Mouse (Mus musculus) megakaryocyte progenitor cell, adult 5-6 weeks (primary cell): ENCODE measurements around the gene Mif. TPM values are rescaled to one million over a fixed set of nuclear protein-coding genes. Genes with fewer than 3 reads are reported as not detected.
A peak's percentile ranks its signal among the peaks of the same experiment; 100 is the strongest.
"Not testable (repeated sequence)": the region's sequence is repeated elsewhere in the genome, so short reads cannot be mapped to it uniquely, and the experiment has no call there.

ENCODE experiments used
- ATAC-seq: replicated peaks from 2 replicates; pipeline ENCODE4 v1.8.0; 2016; ENCODE audit warnings: mild to moderate bottlenecking, moderate TSS enrichment, inconsistent platforms; ENCODE audit not compliant: poor library complexity
- total RNA-seq, 2 experiments: library from RNA; stranded (forward) in 1 of 2; stranded (reverse) in 1 of 2; fragments of 157-497, 149-512 nt in 1 of 2; fragments of 200-1000 nt in 1 of 2; gene quantifications; 2 replicates each; pipeline versions ENCODE4 v1.2.3 to v1.2.4; 2015 to 2017

Gene Mif
- 477 and 576 TPM in 2 replicates for total RNA-seq (2015)
- 746 and 790 TPM in 2 replicates for total RNA-seq (2017)

- ATAC-seq: peak; percentile 95
These were observed at the start of gene Mif for GRCm38 (mm10) chr10:75859786-75860470. Gene Mif, minus strand, starts transcription at chr10:75860240.

- no peak for ATAC-seq
These were observed 46.8 kb upstream of the Mif start for GRCm38 (mm10) chr10:75906882-75907281.

GRCm38 (mm10) chr10:75904391-75904790 lies 44.4 kb upstream of the Mif start:
- no peak for ATAC-seq

- ATAC-seq: no peak
These were observed 38.8 kb upstream of the Mif start for GRCm38 (mm10) chr10:75898846-75899245.

GRCm38 (mm10) chr10:75898039-75898564 lies 38.1 kb upstream of the Mif start:
- no peak for ATAC-seq

GRCm38 (mm10) chr10:75897373-75897772 lies 37.3 kb upstream of the Mif start:
- peak; percentile 26; the same call in 1 of the 2 replicates for ATAC-seq

- no peak for ATAC-seq
These were observed 36.2 kb upstream of the Mif start for GRCm38 (mm10) chr10:75896208-75896607.

GRCm38 (mm10) chr10:75895730-75896129 lies 35.7 kb upstream of the Mif start:
- no peak for ATAC-seq

- ATAC-seq: no peak
These were observed 34.6 kb upstream of the Mif start for GRCm38 (mm10) chr10:75894601-75895000.

- ATAC-seq: peak; percentile 98
These were observed 33.2 kb upstream of the Mif start, which contains the start of gene Derl3 for GRCm38 (mm10) chr10:75893089-75893750. Gene Derl3, plus strand, starts transcription at chr10:75893413.

GRCm38 (mm10) chr10:75889406-75890153 lies 29.5 kb upstream of the Mif start:
- ATAC-seq: no peak

GRCm38 (mm10) chr10:75887504-75887903 lies 27.5 kb upstream of the Mif start:
- not testable (repeated sequence) for ATAC-seq

GRCm38 (mm10) chr10:75884742-75885141 lies 24.7 kb upstream of the Mif start:
- ATAC-seq: no peak

- peak; percentile 87 for ATAC-seq
These were observed 23.2 kb upstream of the Mif start for GRCm38 (mm10) chr10:75883232-75883552.

GRCm38 (mm10) chr10:75882433-75883231 lies 22.6 kb upstream of the Mif start:
- no peak for ATAC-seq

- ATAC-seq: no peak
These were observed 21.8 kb upstream of the Mif start for GRCm38 (mm10) chr10:75881578-75882432.

- no peak for ATAC-seq
These were observed 20.9 kb upstream of the Mif start for GRCm38 (mm10) chr10:75880771-75881577.

GRCm38 (mm10) chr10:75880351-75880750 lies 20.3 kb upstream of the Mif start:
- ATAC-seq: no peak

GRCm38 (mm10) chr10:75878836-75879235 lies 18.8 kb upstream of the Mif start:
- ATAC-seq: no peak
